Mouse (Mus musculus) layer of hippocampus, adult 9-10 months (tissue): ENCODE measurements around the gene Ube2f.

Source experiments
- DNase-seq: peaks from one replicate; pipeline ENCODE4 v3.0.0; 2022; ENCODE audit warnings: low spot score

Ube2f gene

DNA sequence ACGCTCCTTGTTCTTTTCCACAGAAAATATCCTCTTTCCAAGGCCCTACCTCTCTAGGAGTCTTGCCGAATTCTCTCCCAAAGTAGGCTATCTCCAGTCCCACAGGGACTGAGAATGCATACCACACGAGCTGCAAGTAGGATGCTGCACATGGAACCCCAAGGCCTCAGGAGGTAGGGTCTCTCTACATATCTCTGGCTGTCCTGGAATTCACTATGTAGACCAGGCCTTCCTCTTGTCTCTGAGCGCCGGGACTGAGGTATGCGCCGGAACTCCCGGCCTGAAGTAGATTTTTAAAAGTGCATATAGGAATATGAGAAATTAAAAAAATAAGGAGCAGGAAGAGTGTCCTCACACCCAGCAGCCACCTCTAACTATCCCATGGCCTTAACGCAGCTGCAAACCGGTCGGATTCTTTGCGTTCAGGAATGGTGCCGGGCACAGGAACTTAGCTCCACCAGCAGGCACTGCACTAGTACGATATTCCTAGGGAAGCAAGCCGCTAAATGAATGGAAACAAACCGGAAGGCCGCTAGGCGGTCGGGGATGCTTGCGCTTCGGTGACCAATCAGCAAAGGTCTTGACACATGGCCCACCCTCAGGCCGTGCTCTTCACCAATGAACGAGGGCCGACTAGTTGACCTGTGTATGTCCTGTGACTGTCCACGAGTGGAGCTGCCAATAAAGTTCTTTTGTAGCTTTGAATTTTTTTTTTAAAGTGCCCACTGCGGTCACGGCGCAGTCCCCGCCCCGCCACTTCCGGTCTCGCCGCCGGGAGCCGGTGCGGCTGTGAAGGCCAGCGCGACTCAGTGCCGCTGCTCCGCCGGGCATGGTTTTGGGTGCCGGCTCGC, at the start of gene Ube2f:
Gene Ube2f (plus strand): TSS at position 741 of the 851 bp plus-strand sequence.
- DNase-seq, result peak; percentile 90

DNA sequence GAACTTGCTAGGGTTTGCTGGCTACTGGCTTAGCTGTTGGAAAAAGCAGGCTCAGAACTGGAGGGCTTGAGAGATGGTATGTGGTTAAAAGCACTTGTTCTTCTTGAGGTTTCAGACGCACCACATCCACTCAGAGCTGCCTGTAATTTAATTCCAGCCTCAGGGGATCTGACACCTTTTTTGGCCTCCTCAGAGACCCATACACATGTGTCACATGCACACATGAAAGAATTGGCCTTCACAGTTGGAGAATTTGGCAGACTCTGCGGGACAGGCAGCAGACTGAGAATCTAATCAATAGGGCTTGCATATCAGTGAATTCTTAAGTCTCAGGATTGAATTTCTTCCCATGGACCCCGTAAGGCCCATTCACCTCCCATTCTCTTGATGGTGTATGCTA, 49.0 kb upstream of the Ube2f start:
- DNase-seq, result no peak

DNA sequence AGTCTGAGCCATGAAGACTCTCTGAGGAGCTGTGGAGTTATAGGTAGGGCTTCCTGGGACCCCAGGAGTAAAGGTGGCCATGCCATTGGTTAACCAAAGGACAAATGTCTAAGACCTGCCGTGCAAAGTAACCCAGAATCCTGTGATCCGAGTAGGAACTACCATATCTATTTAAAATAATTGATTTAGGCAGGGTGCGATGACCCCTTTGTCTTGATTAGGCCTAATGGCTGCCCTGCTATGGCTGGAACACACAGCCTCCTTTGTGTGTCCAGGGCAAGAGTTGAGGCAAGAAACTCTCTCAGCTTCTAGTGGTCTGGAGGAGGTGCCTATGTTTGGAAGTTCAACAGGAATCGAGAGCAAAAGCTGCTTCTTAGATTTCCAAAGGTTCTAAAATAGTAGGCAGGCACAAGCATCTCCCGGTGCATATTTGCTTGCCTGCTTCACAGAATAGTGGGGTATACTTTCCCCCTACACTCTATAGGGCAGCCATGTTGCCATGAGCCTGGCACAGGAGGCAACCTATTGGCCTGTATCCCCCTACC, 45.8 kb upstream of the Ube2f start:
- DNase-seq, result no peak

DNA sequence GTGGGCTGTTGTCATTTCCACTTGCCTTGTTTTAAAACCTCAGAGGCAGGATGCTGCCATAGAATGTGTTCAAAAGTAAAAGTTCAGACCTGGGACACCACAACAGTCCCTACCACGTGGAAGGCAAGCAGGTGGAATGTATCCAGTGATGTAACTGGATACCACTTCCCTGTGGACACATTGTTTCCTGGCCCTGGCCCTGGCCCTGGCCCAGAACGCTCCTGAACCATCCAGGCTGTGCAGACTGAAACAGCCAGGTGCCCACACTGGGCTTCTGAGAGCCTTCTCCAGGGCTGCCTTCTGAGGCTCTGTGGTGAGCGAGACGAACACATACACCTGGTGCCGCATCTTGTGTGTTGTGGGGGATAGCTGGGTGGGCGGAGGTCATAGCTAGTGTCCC, 44.5 kb upstream of the Ube2f start:
- no peak for DNase-seq

DNA sequence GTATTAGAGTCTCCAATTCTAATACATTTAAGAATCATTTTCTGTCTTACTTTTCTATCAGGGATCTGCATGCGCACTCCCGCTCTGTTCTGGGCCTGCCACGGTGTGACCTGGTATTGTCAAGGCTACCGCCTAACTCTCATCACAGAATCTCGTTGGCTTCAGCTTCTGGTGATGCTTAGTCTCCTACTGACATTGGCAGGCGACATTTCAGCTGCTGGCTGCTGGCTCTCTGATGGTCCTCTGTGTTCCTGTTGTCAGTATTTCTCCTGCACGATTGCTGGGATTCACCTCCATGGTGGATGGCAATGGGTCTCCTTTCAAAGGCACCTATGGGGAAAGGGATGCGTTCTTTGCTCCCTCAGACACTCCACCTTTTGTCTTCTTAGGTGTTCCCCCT, 43.8 kb upstream of the Ube2f start:
- no peak for DNase-seq

DNA sequence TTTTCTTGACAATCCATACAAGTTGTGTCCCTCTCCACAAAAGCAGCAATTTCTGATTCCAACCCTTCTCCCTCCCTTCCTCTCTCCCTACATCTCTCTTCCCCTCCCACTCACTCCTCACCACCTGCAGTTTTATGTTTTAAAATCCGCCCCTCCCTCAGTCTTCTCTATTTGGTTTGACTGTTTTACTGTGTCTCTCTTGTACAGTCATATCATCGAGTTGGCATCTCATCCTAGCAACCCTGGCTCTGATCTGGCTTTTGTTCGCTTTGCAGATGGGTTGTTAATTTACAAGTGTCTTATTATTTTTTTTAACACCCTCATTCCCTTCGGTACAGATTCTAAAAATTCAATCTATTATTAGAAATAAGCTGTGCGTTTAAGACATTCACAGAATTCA, 43.2 kb upstream of the Ube2f start:
- peak; percentile 72 for DNase-seq

DNA sequence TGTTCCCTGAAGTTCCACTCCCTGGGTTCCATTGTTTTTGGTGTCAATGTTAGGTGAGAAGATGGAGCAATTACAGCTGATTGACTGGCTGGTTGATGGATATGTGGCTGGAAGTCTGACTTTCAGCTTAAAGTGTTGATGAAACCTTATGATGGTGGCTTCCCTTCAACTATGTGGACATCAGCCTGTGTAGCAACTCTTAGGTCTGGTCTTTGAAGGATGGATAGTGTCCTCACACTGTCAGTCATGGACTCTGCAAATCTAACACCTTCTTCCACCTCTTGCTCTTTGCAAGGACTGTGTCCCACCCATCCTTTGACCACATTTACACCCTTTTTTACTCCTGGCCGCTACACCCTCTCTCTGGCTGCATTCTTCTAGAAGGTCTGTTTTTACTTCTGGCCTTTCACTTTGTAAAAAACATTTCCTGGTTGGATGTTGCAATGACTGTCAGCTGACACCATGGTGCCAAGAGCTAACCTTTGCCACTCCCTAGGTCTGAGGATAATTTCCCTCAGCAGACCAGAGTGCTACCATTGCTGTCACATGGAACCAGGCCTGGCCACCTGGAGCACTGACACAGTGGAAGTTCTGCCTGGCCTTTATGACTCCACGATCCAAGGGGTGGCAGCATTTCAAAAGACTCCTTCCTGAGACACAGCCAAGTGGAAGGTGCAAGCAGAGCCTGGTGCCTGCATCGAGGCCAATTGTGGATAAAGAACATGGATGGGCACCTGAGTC, 42.6 kb upstream of the Ube2f start:
- DNase-seq, result no peak

DNA sequence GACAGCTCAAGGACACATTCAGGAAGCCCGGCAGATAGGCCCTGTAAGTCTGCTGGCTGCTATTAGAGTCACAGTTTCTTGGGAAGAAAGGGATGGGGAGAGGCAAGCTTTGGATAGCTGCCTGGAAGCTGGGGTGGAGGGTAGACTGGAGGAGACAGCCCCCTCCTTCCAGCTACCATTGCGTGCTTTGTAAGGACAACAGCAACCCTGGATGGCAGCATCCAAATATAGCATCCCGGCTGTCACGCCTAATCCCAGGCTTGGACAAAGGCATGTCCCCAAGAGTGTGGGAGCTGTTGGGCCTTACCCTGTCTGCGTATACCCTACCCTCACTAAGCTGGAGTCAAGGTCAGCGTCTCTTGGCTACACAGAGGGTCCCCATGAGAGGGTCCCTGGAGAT, 40.8 kb upstream of the Ube2f start:
- no peak for DNase-seq

DNA sequence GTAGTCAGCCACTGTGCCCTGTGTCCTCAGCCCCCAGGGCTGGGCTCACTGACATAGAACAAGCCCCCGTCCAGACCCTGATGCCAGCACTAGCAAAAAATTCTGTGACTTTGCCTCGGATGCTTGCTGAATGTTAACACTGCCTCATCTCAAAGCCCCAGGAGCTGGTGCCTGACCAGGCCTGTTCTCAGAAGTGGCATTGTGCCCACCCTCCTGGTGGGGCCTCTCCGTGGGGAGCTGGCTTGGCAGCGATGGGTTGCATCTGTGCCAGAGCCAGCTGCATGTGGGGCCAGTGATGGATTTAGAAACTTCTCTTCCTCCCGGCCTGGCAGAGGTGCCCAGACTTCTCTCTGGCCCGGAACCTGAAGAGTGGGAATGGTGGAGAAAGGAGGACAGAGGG, 40.3 kb upstream of the Ube2f start:
- no peak for DNase-seq

DNA sequence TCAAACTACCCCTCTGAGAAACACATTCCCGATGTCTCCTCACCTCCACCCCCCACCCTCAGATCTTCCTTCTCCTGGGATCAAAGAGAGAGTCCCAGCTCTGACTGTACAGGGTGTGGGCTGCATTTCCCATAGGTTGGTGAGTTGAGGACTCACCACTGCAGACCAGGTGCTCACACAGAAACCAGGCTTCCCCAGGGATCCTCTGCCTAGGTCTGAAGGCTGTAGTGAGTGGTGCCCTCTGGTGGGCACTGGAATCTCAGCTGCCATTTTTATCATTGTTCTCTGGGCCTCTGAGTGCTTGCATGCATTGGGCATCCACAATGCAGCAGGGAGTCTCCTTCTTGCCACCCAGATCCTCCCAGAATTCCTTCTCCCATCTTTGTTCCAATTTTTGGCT, 39.0 kb upstream of the Ube2f start:
- DNase-seq, result no peak

DNA sequence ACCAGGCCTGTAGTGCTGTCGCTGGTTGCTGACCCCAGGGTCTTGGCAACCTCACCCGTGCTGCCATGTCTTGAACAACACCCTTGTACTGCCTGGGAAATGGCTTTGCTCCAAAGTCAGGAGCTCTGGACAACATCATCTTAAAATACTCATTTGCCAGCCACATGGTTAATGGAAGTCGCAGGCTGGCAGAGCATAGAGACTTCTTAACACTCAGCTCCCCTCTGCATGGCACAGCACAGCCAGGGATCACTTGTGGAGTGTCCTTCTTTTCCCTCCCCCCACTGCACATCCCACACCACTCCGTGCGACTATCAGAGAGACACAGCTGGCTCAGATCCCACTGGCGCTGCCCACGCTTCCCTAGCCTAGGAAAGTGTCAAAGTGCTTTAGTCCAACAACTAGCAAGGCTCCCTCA, 38.5 kb upstream of the Ube2f start:
- no peak for DNase-seq

DNA sequence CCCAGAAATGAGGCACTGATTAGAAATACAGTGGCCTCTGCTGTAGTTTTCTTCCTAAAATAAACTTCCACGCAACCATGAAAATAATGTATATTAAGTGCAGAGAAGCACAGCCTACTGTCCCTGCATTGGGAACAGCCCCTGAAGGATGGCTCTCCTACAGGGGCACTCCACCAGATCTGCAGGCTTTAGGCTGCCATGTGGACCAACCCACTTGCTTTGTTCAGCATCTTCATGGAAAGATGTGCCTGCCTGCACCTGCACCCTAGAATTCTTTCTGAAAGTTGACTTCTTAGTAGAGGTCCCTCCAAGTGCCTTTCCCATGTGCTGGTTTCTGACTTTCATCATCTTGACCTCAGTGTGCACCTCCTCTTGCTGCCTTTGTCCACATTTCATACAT, 34.8 kb upstream of the Ube2f start:
- no peak for DNase-seq

DNA sequence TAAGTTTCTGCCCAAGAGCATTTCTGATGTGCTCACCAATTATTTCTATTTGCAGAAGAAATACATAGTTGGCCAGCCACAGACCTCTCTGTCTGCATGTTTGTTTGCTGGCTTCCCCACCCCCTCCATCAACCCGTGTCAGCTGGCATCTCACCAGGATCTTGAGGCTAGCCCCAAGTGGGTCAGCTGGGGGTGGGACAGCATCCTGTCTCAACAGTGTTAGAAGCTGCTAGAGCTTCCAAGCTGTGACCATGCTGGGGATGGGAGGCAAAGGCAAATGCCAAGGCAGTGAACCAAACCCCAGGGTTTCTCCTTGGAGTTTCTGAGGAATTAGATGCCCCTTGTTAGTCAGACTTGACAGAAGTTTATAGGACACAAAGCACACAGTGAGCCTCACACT, 34.1 kb upstream of the Ube2f start:
- DNase-seq, result no peak

DNA sequence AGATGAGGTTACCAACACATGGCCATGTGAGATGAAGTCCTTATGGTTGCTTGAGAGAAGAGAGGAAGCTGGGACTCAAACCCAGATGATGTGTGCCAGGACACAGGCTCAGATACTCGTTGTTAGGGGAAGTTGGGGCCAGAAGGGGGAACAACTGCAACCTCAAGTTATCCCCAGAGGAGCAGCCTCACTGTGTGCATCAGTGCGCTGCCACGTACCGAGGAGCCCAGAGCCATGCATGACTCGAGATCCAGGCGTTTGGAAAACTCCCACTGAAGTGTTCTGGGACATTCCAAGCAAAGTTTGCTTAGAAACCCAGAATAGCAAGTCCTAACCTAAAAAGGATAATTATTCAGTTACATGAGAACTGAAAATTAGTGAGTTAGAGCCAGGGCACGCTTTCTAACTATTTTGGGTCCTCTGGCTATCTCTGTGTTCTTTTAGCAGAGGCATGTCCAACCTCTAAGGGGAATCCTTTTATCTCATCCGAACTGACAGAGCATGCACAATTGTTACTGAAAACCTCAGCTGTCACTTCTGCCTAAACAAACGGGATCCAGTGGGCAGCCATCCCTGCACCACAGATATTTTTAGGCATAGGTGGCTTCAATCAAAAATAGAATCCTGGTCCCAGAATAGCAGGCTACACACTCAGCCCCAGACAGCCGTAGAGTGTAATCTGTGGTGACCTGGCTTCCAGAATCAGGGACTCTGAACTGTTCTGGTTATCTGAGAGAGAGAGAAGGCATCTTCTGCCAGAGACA, 33.4 kb upstream of the Ube2f start:
- DNase-seq, result no peak

DNA sequence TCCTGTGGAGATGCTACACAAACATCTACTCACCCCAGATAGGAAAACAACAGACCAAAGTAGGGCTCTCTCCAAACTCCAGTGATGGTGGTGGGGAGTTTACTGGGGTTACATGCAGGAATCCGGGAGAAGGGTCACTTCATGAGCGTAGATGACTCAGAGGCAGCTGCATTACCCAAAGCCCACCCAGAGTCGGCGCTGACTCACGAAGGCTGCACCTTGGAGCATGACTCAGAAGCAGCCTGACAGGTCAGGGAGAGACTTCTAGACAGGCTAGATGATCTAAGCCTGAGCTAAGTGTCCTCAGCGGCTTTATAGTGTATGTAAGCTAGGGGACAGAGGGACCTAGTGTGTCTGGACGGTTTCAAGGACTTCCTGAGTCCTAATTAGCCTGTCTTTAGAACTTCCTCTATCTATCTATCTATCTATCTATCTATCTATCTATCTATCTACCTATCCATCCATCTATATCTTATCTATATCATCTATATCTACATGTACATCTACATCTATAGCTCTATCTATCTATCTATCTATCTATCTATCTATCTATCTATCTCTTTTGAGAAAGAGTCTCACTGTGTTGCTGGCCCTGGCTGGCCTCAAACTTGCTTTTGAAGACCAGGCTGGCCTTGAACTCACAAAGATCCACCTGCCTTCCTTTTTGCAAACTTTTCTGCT, 30.3 kb upstream of the Ube2f start:
- DNase-seq, result no peak

DNA sequence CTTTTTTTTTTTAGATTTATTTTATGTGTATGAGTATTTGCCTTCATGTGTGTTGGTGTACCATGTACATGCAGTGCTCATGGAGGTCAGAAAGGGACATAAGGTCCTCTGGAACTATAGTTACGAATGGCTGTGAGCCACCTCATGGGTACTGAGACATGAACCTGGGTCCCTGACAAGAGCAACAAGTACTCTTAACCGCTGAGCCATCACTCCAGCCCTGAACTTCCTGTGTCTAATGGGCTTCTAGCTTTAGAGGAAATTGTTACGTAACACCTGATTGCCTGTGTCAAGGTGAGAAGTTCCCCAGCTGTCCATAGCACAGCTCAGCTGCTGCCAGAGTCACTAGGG, 29.8 kb upstream of the Ube2f start:
- DNase-seq, result no peak

DNA sequence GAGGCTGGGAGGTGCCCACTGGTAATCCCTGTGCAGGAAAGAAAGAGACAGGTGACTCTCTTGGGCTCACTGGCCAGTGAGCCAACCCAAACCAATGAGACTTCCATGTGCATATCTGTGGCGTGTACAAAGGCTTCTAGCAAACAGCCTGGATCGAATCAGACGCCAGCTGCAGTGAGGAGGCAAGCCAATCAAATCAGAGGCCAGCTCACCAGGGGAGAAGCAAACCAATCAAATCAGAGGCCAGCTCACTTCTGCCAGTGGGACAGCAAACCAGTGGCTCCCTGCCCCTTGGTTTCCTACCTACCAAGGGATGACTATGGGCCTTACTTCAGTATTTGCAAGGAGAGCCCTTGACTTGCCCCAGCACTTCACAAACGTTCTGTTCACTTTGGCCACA, 23.5 kb upstream of the Ube2f start:
- no peak for DNase-seq

DNA sequence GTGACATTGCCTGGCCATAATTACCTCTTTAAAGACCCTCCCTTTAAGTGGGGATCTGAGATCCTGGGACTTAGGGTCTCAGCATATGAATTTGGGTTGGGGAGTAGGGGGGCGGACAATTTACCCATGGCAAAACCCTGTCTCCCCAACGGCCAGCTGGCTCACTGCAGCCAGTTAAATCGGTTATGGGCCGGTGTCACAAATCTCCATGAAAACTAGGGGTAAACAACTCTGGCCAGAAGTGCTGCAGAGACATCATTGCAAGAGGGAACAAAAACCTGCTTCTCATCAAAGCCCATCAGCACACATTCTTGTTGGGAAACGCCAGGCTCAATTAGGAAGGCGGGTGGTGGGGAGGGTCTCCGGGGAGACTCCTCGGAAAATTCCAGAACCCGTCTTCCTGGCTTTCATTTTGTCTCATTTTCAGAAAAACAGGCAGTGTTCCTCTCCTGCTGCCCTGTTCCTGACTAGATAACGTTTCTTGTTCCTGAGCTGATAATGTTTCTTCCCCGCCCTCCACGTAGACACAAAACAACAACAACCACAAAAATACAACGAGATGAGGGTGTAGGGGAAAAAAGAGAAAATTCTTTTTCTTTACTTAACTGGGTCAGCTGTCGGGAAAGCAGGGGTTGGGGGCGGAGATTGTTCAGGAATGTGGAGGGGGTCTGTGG, 22.6 kb upstream of the Ube2f start:
- DNase-seq, result no peak

DNA sequence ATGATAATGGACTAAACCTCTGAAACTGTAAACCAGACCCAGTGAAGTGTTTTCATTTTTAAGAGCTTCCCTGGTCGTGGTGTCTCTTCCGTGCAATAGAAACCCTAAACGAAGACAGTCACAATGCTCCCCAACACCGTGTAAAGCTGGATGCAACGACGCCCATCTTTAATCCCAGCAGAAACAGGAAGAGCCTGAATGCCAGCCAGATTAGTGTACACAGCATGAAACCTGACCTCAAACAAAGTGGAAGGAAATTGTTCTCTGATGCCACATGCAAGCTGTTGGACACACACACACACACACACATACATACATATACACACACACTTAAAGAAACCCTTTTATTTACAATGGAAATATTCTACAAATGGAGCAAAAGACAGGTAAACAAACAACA, 19.0 kb upstream of the Ube2f start:
- DNase-seq, result no peak

DNA sequence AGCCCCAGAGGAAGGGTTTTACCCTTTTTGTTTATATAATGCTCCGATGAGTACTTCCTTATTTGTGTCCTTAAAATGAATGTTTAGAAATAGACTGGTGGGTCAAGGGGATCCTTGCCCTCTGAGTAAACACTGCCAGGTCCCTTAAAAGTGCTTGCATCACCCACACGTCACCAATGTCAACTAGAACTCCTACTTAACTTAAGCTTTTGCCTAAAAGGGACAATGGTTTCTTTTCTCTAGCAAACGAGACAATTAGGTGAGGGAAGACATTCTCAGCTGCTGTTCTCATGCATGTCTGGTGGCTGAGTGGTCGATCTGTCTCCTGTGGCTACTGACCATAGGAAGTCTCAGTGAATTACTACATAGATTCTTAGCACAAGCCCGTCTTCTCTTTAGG, 18.2 kb upstream of the Ube2f start:
- no peak for DNase-seq

DNA sequence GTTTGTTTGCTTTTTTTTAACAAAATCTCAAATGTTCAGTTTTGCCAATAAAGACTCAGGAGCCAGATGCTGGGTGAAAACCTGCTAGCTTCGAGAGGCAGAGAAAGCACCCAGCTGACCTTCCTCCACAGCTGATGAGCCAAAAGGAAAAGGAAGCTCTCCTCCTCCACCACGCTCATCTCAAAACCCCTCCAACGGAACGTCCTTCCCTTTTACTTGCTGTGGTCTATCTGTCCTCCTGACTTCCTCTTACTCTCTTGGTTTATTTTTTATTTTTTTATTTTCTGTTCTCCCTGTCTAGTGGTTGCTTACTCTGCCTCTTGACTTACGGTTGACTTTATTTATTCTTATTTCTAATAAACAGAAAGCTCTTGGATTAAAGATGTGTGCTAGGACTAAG, 14.7 kb upstream of the Ube2f start:
- no peak for DNase-seq

DNA sequence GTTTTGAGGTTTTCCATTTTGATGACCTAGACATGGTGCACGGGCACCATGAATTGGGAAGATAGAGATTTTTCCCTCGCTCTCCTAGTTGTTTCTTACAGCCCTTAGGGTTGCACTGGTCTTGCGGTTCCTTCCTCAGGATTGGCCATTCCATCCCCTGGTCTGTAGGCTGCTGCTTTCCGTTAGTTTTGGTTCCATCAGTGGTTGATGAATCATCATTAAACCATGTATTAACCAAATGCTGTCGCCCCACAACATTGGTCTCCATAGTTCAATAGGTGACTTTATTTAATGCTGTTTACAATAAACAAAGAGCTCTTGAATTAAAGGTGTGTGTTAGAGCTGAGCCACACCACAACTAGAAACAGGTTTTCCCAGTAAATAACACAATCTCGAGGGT, 12.4 kb upstream of the Ube2f start:
- DNase-seq, result no peak
